Mouse (Mus musculus) midbrain, embryonic 10.5 days (tissue): ENCODE results near the gene Olfr698. TPM values are rescaled to one million over a fixed set of nuclear protein-coding genes. Genes with fewer than 3 reads are reported as not detected.

Experiments
- polyA plus RNA-seq: library from polyadenylated mRNA; unstranded; fragments of >200 nt; fragmentation: Nextera tagmentation; extraction: Ambion mirVana; gene quantifications from 2 replicates; pipeline ENCODE4 v1.2.1, GENCODE M21; 2016

Gene Olfr698
- polyA plus RNA-seq, 1 experiment from 2014 or later: not detected

Other genes with a start within 250 kb of the Olfr698 start
- gene Olfr693, start 74.8 kb downstream of the Olfr698 start, polyA plus RNA-seq: not detected in 2 replicates
- not detected in 2 replicates for gene Olfr694, start 63.6 kb downstream of the Olfr698 start, polyA plus RNA-seq
- not detected in 2 replicates for gene Olfr695, start 39.0 kb downstream of the Olfr698 start, polyA plus RNA-seq
- gene Olfr697, start 13.0 kb downstream of the Olfr698 start, polyA plus RNA-seq: not detected in 2 replicates
- gene Olfr699, start 37.8 kb upstream of the Olfr698 start, polyA plus RNA-seq: not detected in 2 replicates
- gene Olfr700, start 53.4 kb upstream of the Olfr698 start, polyA plus RNA-seq: not detected in 2 replicates
- gene Olfr701, start 58.7 kb upstream of the Olfr698 start, polyA plus RNA-seq: not detected in 2 replicates
- gene Olfr702, start 78.5 kb upstream of the Olfr698 start, polyA plus RNA-seq: not detected in 2 replicates
- gene Olfr703, start 88.0 kb upstream of the Olfr698 start, polyA plus RNA-seq: not detected in 2 replicates
- not detected in 2 replicates for gene Olfr704, start 107.8 kb upstream of the Olfr698 start, polyA plus RNA-seq
- gene Olfr705, start 121.5 kb upstream of the Olfr698 start, polyA plus RNA-seq: not detected in 2 replicates
- not detected in 2 replicates for gene Olfr706, start 132.8 kb upstream of the Olfr698 start, polyA plus RNA-seq
- not detected in 2 replicates for gene Olfr707, start 145.8 kb upstream of the Olfr698 start, polyA plus RNA-seq
- not detected in 2 replicates for gene Olfr1532-ps1, start 152.6 kb upstream of the Olfr698 start, polyA plus RNA-seq
- not detected in 2 replicates for gene Olfr709-ps1, start 176.8 kb upstream of the Olfr698 start, polyA plus RNA-seq
- not detected in 2 replicates for gene Olfr710, start 192.9 kb upstream of the Olfr698 start, polyA plus RNA-seq
- not detected in 2 replicates for gene Olfr6, start 208.5 kb upstream of the Olfr698 start, polyA plus RNA-seq
- gene Olfr711, start 220.1 kb upstream of the Olfr698 start, polyA plus RNA-seq: not detected in 2 replicates